Mouse (Mus musculus): ENCODE data around the gene Adgrg1. TPM values are rescaled to one million over a fixed set of nuclear protein-coding genes. Genes with fewer than 3 reads are reported as not detected.

The Adgrg1 gene
- polyA plus RNA-seq, 2 experiments, result 17.6 to 25.6 TPM

DNA sequence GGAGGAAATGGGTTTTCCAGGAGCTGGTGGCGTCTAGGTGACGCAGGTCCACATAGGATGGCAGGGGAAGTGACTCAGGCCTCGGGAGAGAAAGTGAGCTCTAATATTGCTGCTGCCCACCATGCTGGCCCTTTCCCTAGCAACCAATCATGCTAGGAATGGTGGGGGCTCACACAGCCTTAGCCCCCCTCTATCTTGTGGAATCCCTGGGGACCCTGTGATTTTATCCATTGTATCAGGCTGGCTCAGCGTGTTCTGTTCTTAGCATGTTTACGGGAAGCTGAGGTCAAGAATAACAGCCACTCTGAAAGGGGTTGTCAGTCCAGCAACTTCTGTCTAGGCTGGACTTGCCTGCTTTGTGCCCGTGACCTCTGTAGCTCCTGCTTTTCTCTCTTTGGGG, 24.5 kb downstream of the Adgrg1 start:
- Histone ChIP-seq H3K9ac (ENCODE audit: low read depth, low read length, severe bottlenecking) (no peak overlapping the region), H3K4me2 (replicated peaks; ENCODE audit: low read depth, low read length, severe bottlenecking) (no peak overlapping the region), H3K4me3 (replicated peaks; ENCODE audit: low read length) (no peak overlapping the region), H3K36me3 (ENCODE audit: control insufficient read depth, insufficient read depth, low read length) (no peaks in the 10 kb centered on the region), H3K27me3 (ENCODE audit: control insufficient read depth, insufficient read depth, low read length) (no peaks in the 10 kb centered on the region), H3K9me3 (ENCODE audit: control insufficient read depth, low read length) (no peaks in the 10 kb centered on the region), H3K4me1 (ENCODE audit: control insufficient read depth, insufficient read depth, low read length) (peaks cover 10% of the 10 kb centered on the region), H3K27ac (replicated peaks; ENCODE audit: low read depth, low read length) (no peak overlapping the region)
- DNase-seq (ENCODE audit: low spot score), result no peak
- 63% methylated on average over 6 of the region's 6 CpGs for WGBS
- no peak for TF ChIP-seq POLR2A (IDR thresholded peaks at IDR 0.05; ENCODE audit: borderline replicate concordance, extremely low read depth, insufficient read depth, insufficient read length)
- ATAC-seq (ENCODE audit: low FRiP score, low read depth), result no peak

DNA sequence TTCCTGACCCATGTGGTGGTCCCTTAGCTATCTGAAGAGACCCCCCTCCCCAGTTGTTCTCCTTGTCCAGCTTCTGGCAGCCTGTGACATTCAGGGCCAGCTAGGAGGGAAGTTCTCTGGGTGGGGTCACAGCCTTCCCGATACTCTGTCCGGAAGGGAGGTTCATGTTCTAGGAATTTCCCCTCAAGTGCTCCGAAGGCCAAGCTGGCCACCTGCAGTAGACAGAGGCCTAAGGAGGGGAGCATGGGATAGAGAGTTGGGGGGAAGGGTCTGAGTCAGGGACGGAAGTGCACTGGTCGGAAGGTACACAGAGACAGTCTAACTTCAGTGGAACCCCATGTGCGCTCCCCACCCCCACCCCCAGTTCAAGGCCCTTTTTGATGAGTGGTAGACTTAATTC, 25.4 kb downstream of the Adgrg1 start:
- Histone ChIP-seq H3K27ac (replicated peaks; ENCODE audit: low read depth, low read length) (no peak overlapping the region), H3K4me3 (replicated peaks; ENCODE audit: low read length) (no peak overlapping the region), H3K9me3 (ENCODE audit: control insufficient read depth, low read length) (no peaks in the 10 kb centered on the region), H3K36me3 (ENCODE audit: control insufficient read depth, insufficient read depth, low read length) (no peaks in the 10 kb centered on the region), H3K4me1 (ENCODE audit: control insufficient read depth, insufficient read depth, low read length) (peaks cover 4% of the 10 kb centered on the region; the same call in 1 of the 2 replicates), H3K27me3 (ENCODE audit: control insufficient read depth, insufficient read depth, low read length) (no peaks in the 10 kb centered on the region), H3K4me2 (replicated peaks; ENCODE audit: low read depth, low read length, severe bottlenecking) (no peak overlapping the region), H3K9ac (ENCODE audit: low read depth, low read length, severe bottlenecking) (no peak overlapping the region)
- no peak for DNase-seq (ENCODE audit: low spot score)
- TF ChIP-seq POLR2A (IDR thresholded peaks at IDR 0.05; ENCODE audit: borderline replicate concordance, extremely low read depth, insufficient read depth, insufficient read length), result no peak
- ATAC-seq (ENCODE audit: low FRiP score, low read depth), result no peak
- WGBS, result 59% methylated on average over 6 of the region's 6 CpGs

DNA sequence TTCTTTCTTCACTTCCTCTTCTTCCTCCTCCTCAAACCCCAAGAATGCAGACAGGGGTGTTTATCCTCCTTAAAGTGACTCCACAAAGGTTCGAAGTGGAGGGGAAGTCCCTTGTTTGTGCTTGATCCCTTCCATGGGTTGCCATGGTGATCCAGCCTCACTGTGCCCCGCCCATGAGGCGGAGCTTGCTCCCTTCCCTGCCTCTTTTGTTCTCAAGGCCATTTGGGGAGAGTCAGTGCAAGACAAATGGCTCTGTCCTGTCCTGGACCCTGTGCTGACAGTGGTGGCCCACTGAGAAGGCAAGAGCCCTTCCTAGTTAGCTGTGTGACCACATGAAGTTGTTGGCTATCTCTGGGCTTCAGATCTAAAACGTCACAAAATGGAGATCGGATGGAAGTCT, 26.1 kb downstream of the Adgrg1 start:
- Histone ChIP-seq H3K27me3 (ENCODE audit: control insufficient read depth, insufficient read depth, low read length) (no peaks in the 10 kb centered on the region), H3K9ac (ENCODE audit: low read depth, low read length, severe bottlenecking) (no peak overlapping the region), H3K4me2 (replicated peaks; ENCODE audit: low read depth, low read length, severe bottlenecking) (no peak overlapping the region), H3K9me3 (ENCODE audit: control insufficient read depth, low read length) (no peaks in the 10 kb centered on the region), H3K27ac (replicated peaks; ENCODE audit: low read depth, low read length) (no peak overlapping the region), H3K4me3 (replicated peaks; ENCODE audit: low read length) (no peak overlapping the region), H3K36me3 (ENCODE audit: control insufficient read depth, insufficient read depth, low read length) (no peaks in the 10 kb centered on the region), H3K4me1 (ENCODE audit: control insufficient read depth, insufficient read depth, low read length) (peaks cover 4% of the 10 kb centered on the region; the same call in 1 of the 2 replicates)
- 27% methylated on average over 5 of the region's 5 CpGs for WGBS
- TF ChIP-seq POLR2A (IDR thresholded peaks at IDR 0.05; ENCODE audit: borderline replicate concordance, extremely low read depth, insufficient read depth, insufficient read length), result no peak
- DNase-seq (ENCODE audit: low spot score) (no peak), ATAC-seq (ENCODE audit: low FRiP score, low read depth) (peak; percentile 27; the same call in 1 of the 2 replicates)

DNA sequence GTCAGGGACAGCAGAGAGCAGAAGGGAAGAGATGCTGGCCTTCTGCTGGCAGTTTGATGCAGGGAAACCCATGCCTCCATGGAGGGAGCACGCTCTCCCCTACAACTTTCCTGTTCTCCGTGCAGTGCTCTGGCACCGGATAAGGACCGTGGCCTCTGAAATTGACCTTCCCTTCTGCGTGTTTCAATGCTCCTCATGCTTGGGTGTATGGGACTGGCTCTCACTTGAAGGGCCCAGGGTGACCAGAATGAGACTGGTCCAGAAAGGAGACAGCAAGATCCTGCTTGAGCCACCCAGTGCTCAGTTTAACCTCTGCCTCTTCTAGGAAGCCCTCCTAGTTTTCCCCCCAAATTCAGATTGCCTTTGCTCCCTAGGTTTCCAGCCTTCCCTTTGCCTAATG, 26.6 kb downstream of the Adgrg1 start:
- no peak for TF ChIP-seq POLR2A (IDR thresholded peaks at IDR 0.05; ENCODE audit: borderline replicate concordance, extremely low read depth, insufficient read depth, insufficient read length)
- H3K9me3 ChIP-seq (ENCODE audit: control insufficient read depth, low read length), result no peaks in the 10 kb centered on the region
- no peaks in the 10 kb centered on the region for H3K27me3 ChIP-seq (ENCODE audit: control insufficient read depth, insufficient read depth, low read length)
- H3K4me1 ChIP-seq (ENCODE audit: control insufficient read depth, insufficient read depth, low read length), result peaks cover 4% of the 10 kb centered on the region; the same call in 1 of the 2 replicates
- no peak for ATAC-seq (ENCODE audit: low FRiP score, low read depth)
- no peak overlapping the region for H3K4me3 ChIP-seq (replicated peaks; ENCODE audit: low read length)
- H3K4me2 ChIP-seq (replicated peaks; ENCODE audit: low read depth, low read length, severe bottlenecking), result no peak overlapping the region
- H3K9ac ChIP-seq (ENCODE audit: low read depth, low read length, severe bottlenecking), result no peak overlapping the region
- 92% methylated on average over 3 of the region's 5 CpGs for WGBS
- no peak overlapping the region for H3K27ac ChIP-seq (replicated peaks; ENCODE audit: low read depth, low read length)
- H3K36me3 ChIP-seq (ENCODE audit: control insufficient read depth, insufficient read depth, low read length), result no peaks in the 10 kb centered on the region
- no peak for DNase-seq (ENCODE audit: low spot score)

DNA sequence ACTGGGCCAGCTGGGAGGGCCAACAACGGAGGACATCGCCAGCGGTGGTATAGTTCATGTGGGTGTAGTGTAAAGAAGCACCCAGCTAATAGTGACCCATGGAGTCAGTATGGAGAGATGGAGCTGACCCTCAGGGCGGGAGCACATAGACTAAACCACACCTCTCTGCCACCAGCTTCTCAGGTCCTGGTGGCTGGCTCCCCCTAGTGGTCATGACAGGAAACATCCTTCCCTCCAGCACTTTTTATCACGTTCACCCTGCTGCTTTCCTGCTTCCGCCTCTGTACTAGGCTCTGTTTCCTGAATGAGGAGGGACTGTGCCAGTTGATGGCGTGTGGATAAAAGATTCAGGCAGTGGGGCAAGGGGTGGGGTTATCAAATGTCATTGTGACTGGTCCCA, 27.1 kb downstream of the Adgrg1 start:
- WGBS, result 4% methylated on average over 7 of the region's 7 CpGs
- 0 out of 2 replicates have a peak, but pooled peaks have one; percentile 25 for ATAC-seq (ENCODE audit: low FRiP score, low read depth)

More for the DNA sequence above, 27.1 kb downstream of the Adgrg1 start:
- H3K36me3 ChIP-seq (ENCODE audit: control insufficient read depth, insufficient read depth, low read length), result no peaks in the 10 kb centered on the region
- no peak overlapping the region for H3K9ac ChIP-seq (ENCODE audit: low read depth, low read length, severe bottlenecking)
- no peak for TF ChIP-seq POLR2A (IDR thresholded peaks at IDR 0.05; ENCODE audit: borderline replicate concordance, extremely low read depth, insufficient read depth, insufficient read length)
- DNase-seq (ENCODE audit: low spot score), result peak; percentile 80
- H3K9me3 ChIP-seq (ENCODE audit: control insufficient read depth, low read length), result no peaks in the 10 kb centered on the region
- peaks cover 4% of the 10 kb centered on the region; the same call in 1 of the 2 replicates for H3K4me1 ChIP-seq (ENCODE audit: control insufficient read depth, insufficient read depth, low read length)
- H3K27ac ChIP-seq (replicated peaks; ENCODE audit: low read depth, low read length), result no peak overlapping the region
- no peak overlapping the region for H3K4me2 ChIP-seq (replicated peaks; ENCODE audit: low read depth, low read length, severe bottlenecking)
- no peaks in the 10 kb centered on the region for H3K27me3 ChIP-seq (ENCODE audit: control insufficient read depth, insufficient read depth, low read length)
- H3K4me3 ChIP-seq (replicated peaks; ENCODE audit: low read length), result no peak overlapping the region

Measured in limb, embryonic 14.5 days (tissue).